Mouse (Mus musculus) lung, postnatal 0 days (tissue): ENCODE measurements around the gene Slc30a5.

Experiments
- CTCF ChIP-seq: IDR thresholded peaks from 2 replicates; pipeline ENCODE4 v1.5.1; 2016; ENCODE audit warnings: antibody characterized with exemption, mild to moderate bottlenecking
- EP300 ChIP-seq: IDR thresholded peaks from 2 replicates; pipeline ENCODE4 v1.6.1; 2016; ENCODE audit warnings: antibody characterized with exemption, mild to moderate bottlenecking, control low read depth

GRCm38 (mm10) chr13:100824916-100825315, 8.3 kb downstream of the Slc30a5 start:
- TF ChIP-seq CTCF = no peak
- TF ChIP-seq EP300 = no peak
